Mouse (Mus musculus) C2C12 (cell line): ENCODE data around the gene Olfr648.

Experiments used
- CEBPB ChIP-seq: IDR thresholded peaks from one replicate; pipeline ENCODE4 v1.6.1; 2011; ENCODE audit warnings: low read depth, mild to moderate bottlenecking, control low read depth, moderate library complexity
- CTCF ChIP-seq: IDR thresholded peaks from one replicate; pipeline ENCODE4 v1.5.1; 2011; ENCODE audit not compliant: control insufficient read depth, insufficient read depth, insufficient read length
- MAX ChIP-seq: IDR thresholded peaks from one replicate; pipeline ENCODE4 v1.6.1; 2011; ENCODE audit warnings: mild to moderate bottlenecking, control low read depth
- USF1 ChIP-seq: IDR thresholded peaks from one replicate; pipeline ENCODE4 v1.6.1; 2011; ENCODE audit warnings: low read depth, mild to moderate bottlenecking, control low read depth, moderate library complexity

- TF ChIP-seq CTCF (no peak), USF1 (no peak), MAX (no peak), CEBPB (no peak)
Measured at GRCm38 (mm10) chr7:104218701-104219569, 35.7 kb upstream of the Olfr648 start, which contains the start of gene Trim6.
